Mouse (Mus musculus): Measurements from ENCODE around the gene Pan3.

DNA sequence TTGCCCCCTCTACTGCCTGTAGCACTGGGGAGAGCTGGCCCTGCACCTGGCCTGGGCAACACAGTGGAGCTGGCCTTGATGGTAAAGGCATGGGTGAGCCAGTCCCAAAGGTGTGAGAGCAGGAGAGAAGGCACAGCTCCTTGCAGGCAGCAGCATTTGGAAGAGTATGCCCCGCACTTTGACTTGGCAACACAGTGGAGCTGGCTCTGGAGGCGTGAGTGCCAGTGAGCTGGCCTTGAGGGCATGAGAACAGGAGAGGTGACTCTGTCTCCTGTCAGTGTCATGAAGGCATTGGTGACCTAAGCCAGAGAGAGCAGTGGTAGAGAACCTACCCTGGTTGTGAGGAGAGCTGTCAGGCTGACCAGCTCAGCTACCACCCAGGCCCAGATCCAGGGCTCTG is 49.4 kb downstream of the Pan3 start:
- TF ChIP-seq CTCF (IDR thresholded peaks at IDR 0.05; ENCODE audit: low read depth) = no peak
- TF ChIP-seq EP300 (IDR thresholded peaks at IDR 0.05; ENCODE audit: low read depth) = no peak
